Mouse (Mus musculus) gastrocnemius, postnatal 14 days (tissue): ENCODE measurements around the gene Pnpla2. TPM values are rescaled to one million over a fixed set of nuclear protein-coding genes. Genes with fewer than 3 reads are reported as not detected.
A peak's percentile ranks its signal among the peaks of the same experiment; 100 is the strongest.
"Not testable (repeated sequence)": the region's sequence is repeated elsewhere in the genome, so short reads cannot be mapped to it uniquely, and the experiment has no call there.

Experiments used
- DNase-seq: peaks from one replicate; pipeline ENCODE4 v3.0.0; 2021; ENCODE audit warnings: mixed read lengths
- intact Hi-C: fragments of 180-260 bp; cut with DNase I; formaldehyde crosslinking; loops from one replicate; pipeline ENCODE4 v1.15.1; 2025; ENCODE audit warnings: low total_unique reads
- long read RNA-seq, 2 experiments: library from polyadenylated mRNA; stranded (forward); transcript quantifications; one replicate each; pipeline ENCODE4 v2.0.0; 2021
- total RNA-seq, 2 experiments: library from RNA; stranded (reverse); gene quantifications; 2 replicates each; pipeline ENCODE4 v1.2.3; 2021

Pnpla2 gene
- 100 to 1,000 TPM; 188 to 332 TPM for total RNA-seq
- long read RNA-seq, experiment 1, transcript Pnpla2-203 (9 exons, 2,625 nt), result major isoform, 195 of 253 reads
- long read RNA-seq, experiment 1, partial matches to known transcripts, result 49 of 253 reads
- long read RNA-seq, experiment 1, other reads (novel, unspliced or antisense), result 8 of 253 reads
- long read RNA-seq, experiment 2, transcript Pnpla2-203 (9 exons, 2,625 nt), result major isoform, 220 of 270 reads
- long read RNA-seq, experiment 2, partial matches to known transcripts, result 36 of 270 reads
- long read RNA-seq, experiment 2, other reads (novel, unspliced or antisense), result 14 of 270 reads

- DNase-seq, result peak; percentile 97
- intact Hi-C loops, result no loop called here
Observed at GRCm38 (mm10) chr7:141454967-141455551, at the start of gene Pnpla2. Pnpla2 (plus strand) TSS chr7:141455198.

GRCm38 (mm10) chr7:141405466-141405865, 49.5 kb upstream of the Pnpla2 start:
- DNase-seq, result no peak
- intact Hi-C loops, result loop anchor here (5.0 to 10.0 kb wide), 2 partner anchors 37 to 119 kb away; partner anchors contain the start of gene Pidd1

DNA sequence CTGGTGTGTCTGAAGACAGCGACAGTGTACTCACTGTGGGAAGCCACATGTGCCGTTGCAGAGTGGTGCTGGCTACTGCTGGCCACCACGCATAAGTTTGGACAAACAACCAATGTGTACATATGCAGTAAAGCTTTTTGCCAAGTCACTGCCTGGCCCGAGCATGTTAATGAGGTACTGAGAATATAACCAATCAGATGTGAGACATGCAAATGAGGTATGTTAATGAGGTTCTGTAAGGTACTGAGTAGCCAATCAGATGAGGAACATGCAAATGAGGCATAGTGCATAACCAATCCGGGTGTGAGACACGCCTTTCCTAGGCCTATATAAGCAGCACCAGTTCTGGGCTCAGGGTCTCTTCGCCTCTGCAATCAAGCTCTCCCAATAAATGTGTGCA, 47.3 kb upstream of the Pnpla2 start:
- DNase-seq, result not testable (repeated sequence)
- intact Hi-C loops, result loop anchor here (5.0 to 10.0 kb wide), 2 partner anchors 35 to 117 kb away; partner anchors contain the start of gene Pidd1

GRCm38 (mm10) chr7:141408833-141409232, 46.2 kb upstream of the Pnpla2 start:
- intact Hi-C loops, result loop anchor here (5.0 to 10.0 kb wide), 2 partner anchors 33 to 116 kb away; partner anchors contain the start of gene Pidd1
- peak; percentile 84 for DNase-seq

DNA sequence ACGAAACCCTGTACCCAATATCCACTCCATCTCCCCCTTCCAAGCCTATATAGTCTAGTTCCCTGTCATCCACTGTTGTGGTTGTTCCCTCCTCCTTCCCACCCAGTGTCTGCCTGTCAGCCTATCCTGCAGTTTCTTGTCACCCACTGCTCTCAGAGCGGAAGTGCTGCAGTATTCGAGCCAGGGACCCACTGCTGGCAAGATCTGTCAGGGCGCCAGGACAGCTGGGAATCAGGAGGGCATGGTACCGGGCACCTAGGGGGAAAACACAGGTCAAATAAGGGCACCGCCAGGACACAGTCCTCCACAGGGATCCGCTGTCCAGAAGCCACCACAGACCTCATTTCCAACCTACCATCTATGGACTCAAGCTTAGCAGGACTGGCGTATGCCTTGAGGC, 44.4 kb upstream of the Pnpla2 start:
- intact Hi-C loops, result no loop called here
- DNase-seq, result no peak

- intact Hi-C loops, result no loop called here
- no peak for DNase-seq
Observed at GRCm38 (mm10) chr7:141411667-141412066, 43.3 kb upstream of the Pnpla2 start.

DNA sequence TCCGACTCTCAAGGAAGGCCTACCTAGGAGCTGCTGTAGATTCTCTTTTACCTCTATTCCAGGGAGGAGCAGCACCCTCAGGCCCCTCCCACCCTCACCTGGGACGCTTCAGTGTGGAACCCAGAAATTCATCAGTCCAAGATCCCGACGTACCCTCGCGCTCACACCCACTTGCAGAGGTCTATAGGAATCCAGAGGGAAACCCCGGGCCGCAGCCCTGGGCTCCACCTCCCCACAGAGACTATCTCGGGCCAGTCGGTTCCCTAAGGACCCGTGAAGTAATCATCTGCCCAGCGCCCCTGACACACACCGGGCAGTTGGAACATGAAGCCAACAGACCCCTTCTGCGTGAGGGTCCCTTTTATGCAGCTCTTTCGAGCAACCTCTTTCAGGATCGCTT, 41.7 kb upstream of the Pnpla2 start:
- DNase-seq, result no peak
- intact Hi-C loops, result no loop called here

DNA sequence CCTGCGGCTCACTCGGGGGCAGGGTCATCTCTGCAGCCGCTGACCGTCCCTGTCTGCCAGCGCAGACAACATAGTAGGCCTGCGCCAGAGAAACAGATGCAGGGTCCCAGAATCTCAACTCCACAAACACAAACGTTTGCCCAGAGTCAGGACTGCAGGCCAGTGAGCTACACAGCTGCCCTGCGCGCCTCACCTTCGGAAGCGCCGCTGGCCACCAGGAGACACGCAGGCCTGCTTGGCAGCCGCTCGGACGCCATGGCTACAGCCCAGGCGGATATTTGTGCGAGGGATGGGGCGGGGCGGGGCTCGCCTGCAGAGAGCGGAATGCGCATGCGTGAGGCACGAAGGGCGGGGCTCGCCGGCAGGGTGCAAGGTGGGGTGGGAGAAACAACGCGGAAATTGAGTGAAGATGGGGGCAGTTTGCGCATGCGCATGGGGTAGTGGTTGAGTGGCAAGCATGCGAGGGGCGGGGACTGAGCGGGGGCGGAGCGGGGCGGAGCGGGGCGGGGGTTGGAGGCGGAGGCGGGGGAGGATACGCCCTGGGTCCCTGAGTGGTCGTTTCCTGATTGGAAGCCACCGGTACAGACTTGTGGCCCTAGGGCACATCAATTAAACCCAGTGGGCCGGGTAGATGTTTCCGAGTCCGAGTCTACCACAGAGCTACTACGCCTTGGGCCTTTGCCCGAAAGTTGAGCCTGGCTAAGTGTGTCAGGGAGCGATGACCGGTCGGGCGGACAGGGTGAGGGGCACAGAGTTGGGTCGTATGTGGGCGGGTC, 41.0 kb upstream of the Pnpla2 start, which contains the start of gene Gatd1:
Gene Gatd1 (minus strand): TSS at position 328 of the 776 bp plus-strand sequence.
- intact Hi-C loops, result no loop called here

DNA sequence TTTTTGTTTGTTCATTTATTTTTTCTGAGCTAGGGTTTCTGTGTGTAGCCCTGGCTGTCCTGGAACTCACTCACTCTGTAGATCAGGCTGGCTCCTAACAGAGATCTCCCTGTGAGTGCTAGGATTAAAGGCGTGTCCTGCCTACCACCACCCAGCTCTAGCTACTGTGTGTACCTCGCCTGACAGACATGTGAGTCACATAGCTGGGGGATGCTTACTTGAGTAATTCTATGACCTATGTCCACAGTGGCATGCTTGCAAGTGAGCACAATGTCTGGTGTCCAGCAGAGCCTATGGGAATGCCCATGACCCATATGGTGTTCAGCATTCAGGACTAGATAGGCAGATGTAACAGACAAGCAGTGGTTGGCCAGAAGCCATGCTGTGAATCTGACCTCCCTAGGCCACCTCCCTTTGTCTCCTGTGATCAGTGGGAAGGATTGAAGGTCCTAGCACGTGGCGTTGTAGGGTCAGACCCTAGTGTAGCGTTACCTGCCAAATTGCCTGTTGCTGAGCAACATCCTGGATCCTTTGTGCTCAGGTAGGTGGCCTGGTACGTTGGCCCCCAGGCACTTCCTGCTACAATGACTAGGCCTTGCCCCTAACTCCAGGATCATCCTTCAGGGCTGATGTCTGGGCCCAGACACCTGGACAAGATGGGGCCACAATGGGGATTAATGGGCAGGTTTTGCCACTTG, 38.7 kb upstream of the Pnpla2 start:
- intact Hi-C loops, result no loop called here
- no peak for DNase-seq

More for the DNA sequence above, 41.0 kb upstream of the Pnpla2 start, which contains the start of gene Gatd1:
- peak; percentile 100 for DNase-seq

DNA sequence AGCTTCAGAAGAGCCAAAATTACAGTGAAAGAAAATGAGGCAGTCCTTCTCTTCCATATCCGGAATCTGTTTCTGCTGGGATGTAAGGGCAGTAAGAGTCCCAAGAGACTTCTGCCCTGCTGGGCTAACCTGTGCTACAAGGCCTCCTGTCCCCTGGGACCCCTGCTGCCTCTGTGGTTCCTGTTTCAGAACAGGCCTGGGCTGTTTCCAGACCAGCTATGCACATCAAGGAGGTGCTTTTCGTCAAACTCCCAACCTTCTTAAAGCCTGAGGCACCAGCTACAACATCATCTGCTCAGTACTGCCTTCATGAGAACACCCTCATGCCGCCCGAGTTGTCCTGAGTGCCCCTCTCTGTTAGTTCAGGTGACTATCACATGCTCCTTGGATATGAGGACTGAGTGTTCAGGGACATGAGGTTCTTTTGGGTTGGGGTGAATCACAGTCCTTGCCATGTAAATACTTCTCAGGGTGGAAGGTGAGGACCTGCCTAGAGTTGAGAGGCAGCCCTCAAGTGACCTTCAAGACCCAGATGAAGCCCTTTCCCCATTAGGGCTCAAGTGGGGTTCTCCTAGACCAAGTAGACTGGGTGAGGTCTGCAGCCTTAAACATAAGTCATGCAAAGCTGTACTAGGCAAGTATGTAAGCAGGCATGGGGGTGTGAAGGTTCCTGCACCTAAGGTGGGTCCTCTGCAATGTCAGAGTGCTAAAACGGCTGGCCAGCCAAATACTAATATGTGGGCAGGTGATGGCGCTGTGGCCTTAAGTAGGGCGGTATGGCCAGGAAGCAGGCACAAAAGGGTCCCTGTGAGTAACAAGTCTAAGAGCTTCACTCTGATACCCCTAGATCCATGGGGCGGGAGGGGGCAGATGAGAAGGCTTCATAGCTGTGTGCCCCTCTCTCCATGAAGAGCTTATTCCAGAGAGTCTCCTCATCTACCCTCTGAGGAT, 37.0 kb upstream of the Pnpla2 start:
- intact Hi-C loops, result no loop called here
- no peak for DNase-seq

- no peak for DNase-seq
- intact Hi-C loops, result no loop called here
Observed at GRCm38 (mm10) chr7:141418970-141419369, 36.0 kb upstream of the Pnpla2 start.

GRCm38 (mm10) chr7:141420030-141420702, 34.8 kb upstream of the Pnpla2 start:
- intact Hi-C loops, result no loop called here

GRCm38 (mm10) chr7:141423811-141424210, 31.2 kb upstream of the Pnpla2 start:
- DNase-seq, result no peak
- intact Hi-C loops, result no loop called here

More at GRCm38 (mm10) chr7:141420030-141420702, 34.8 kb upstream of the Pnpla2 start:
- no peak for DNase-seq

DNA sequence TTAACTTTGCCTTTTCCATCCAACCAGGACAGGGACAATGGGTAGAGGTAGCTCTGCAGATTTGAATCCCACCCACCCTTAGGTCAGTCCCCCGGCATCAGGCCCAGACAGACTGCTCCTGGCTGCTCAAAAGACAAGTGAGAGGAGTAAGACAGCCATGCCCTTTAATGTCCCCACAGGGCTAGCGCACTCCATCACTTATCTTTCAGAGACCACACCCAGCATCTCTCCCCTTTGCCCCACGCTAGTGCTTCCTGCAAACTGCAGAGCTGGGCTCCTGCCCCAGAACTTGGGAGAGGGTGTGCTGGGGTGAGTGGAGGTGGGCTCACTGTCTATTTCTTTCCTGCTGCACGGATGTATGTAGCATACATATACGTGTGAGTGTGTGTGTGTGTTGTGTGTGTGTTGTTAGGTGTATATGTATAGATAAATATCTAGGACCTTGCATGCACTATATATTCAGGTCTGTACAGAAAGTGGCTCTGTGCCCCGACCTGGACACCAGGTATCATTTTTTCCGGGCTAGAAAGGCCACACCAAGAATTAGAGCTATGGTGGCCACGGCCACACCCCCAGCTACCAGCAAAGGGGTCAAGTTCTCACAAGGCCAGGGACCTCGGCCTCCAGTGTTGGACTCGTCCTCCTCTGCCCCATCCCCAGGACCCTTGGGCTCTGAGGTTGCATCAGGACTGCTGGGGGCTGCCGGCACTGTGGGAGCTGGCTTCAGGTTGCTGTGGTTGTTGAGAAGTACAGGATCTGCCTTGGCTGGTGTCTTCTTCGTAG, 27.9 kb upstream of the Pnpla2 start:
- intact Hi-C loops, result no loop called here
- DNase-seq, result no peak

DNA sequence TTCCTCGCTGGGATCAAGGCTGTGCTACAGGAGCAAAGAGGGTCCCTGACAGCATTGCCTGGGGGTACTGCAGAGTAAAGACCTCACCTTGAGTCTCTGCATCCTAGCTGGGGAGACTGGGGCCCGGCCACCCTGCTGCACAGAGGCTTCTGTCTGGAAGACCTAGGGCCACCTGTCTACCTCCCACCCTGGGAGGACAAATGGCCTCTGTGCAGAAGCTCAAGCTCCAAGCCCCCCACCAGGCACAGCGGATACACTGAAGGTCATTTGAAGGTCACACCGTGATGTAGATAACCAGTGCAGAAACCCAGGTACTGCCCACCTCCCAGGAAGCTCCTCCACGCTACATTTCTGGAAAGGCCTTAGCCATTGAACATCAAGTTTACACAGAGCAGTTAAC, 26.3 kb upstream of the Pnpla2 start:
- intact Hi-C loops, result no loop called here

GRCm38 (mm10) chr7:141429310-141429709, 25.7 kb upstream of the Pnpla2 start, which contains the start of gene Cend1:
Cend1 (minus strand) TSS chr7:141429491.
- intact Hi-C loops, result no loop called here

More for the DNA sequence above, 26.3 kb upstream of the Pnpla2 start:
- DNase-seq, result no peak

More at GRCm38 (mm10) chr7:141429310-141429709, 25.7 kb upstream of the Pnpla2 start, which contains the start of gene Cend1:
- no peak for DNase-seq
